Mouse (Mus musculus) embryonic facial prominence, embryonic 13.5 days (tissue): ENCODE data around the gene Diaph3. TPM values are rescaled to one million over a fixed set of nuclear protein-coding genes. Genes with fewer than 3 reads are reported as not detected.

Experiments used
- ATAC-seq: fragments of 200-750 bp; cut with Nextera tagmentation; 2 replicates; pipeline ENCODE4 v1.8.0; 2017; ENCODE audit warnings: low read depth; ENCODE audit not compliant: insufficient number of reproducible peaks, insufficient read depth, low FRiP score, low TSS enrichment
- H3K27ac ChIP-seq: fragments of 300-500 bp; sonication (generic); 2 replicates; pipeline ENCODE4 v1.5.1; 2015; ENCODE audit warnings: moderate library complexity, mild to moderate bottlenecking, inconsistent platforms
- H3K27me3 ChIP-seq: fragments of 300-500 bp; sonication (generic); 2 replicates; pipeline ENCODE4 v1.6.1; 2015; ENCODE audit warnings: mild to moderate bottlenecking, inconsistent platforms
- H3K36me3 ChIP-seq: fragments of 300-500 bp; sonication (generic); 2 replicates; pipeline ENCODE4 v1.6.1; 2015; ENCODE audit warnings: mild to moderate bottlenecking, inconsistent platforms
- H3K4me1 ChIP-seq: fragments of 300-500 bp; sonication (generic); 2 replicates; pipeline ENCODE4 v1.6.1; 2015; ENCODE audit warnings: inconsistent platforms
- H3K4me2 ChIP-seq: fragments of 300-500 bp; sonication (generic); 2 replicates; pipeline ENCODE4 v1.6.1; 2015; ENCODE audit warnings: moderate library complexity, mild to moderate bottlenecking, inconsistent platforms
- H3K4me3 ChIP-seq: fragments of 300-500 bp; sonication (generic); 2 replicates; pipeline ENCODE4 v1.5.1; 2015; ENCODE audit warnings: mild to moderate bottlenecking, inconsistent platforms
- H3K9ac ChIP-seq: fragments of 300-500 bp; sonication (generic); 2 replicates; pipeline ENCODE4 v1.6.1; 2015; ENCODE audit warnings: mild to moderate bottlenecking, inconsistent platforms
- H3K9me3 ChIP-seq: fragments of 300-500 bp; sonication (generic); 2 replicates; pipeline ENCODE4 v1.6.1; 2016; ENCODE audit warnings: inconsistent platforms
- WGBS: fragments of 180-500 bp; shearing (Covaris S2); methylation state at CpG from one replicate; pipeline ENCODE4 v1.1.7; 2015; ENCODE audit warnings: mixed read lengths; 5-methylcytosine and 5-hydroxymethylcytosine counted together
- polyA plus RNA-seq: library from polyadenylated mRNA; unstranded; fragments of >200 nt; fragmentation: Nextera tagmentation; extraction: Ambion mirVana; gene quantifications from 2 replicates; pipeline ENCODE4 v1.2.1, GENCODE M21; 2015

Diaph3 gene
- polyA plus RNA-seq, 1 experiment from 2014 or later, result 14.8 TPM

DNA sequence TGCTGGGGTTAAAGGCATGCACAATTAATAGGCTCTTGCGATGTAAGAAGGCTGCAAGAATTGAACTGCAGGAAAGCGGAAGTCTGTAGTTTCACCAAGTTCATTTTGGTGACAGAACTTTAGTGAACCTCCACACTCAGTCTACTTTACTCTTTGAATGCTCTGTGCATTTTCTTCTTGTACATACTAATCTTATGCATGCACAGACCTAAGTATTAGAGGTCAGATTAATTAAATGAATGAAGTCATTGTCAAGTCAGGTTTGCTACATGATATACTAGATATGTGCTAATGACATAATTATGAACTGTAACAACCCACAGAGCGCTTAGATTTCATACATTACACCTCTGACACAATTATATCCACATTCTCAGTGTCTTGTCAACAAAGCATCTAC, 462.0 kb downstream of the Diaph3 start:
- H3K27ac ChIP-seq, result no peak overlapping the region
- ATAC-seq, result no peak
- H3K36me3 ChIP-seq, result no peaks in the 10 kb centered on the region
- WGBS, result 91% methylated on average over 3 of the region's 3 CpGs
- no peaks in the 10 kb centered on the region for H3K4me1 ChIP-seq
- no peak overlapping the region for H3K4me3 ChIP-seq
- no peaks in the 10 kb centered on the region for H3K9me3 ChIP-seq
- H3K27me3 ChIP-seq, result no peaks in the 10 kb centered on the region
- H3K4me2 ChIP-seq, result no peak overlapping the region
- H3K9ac ChIP-seq, result no peak overlapping the region

DNA sequence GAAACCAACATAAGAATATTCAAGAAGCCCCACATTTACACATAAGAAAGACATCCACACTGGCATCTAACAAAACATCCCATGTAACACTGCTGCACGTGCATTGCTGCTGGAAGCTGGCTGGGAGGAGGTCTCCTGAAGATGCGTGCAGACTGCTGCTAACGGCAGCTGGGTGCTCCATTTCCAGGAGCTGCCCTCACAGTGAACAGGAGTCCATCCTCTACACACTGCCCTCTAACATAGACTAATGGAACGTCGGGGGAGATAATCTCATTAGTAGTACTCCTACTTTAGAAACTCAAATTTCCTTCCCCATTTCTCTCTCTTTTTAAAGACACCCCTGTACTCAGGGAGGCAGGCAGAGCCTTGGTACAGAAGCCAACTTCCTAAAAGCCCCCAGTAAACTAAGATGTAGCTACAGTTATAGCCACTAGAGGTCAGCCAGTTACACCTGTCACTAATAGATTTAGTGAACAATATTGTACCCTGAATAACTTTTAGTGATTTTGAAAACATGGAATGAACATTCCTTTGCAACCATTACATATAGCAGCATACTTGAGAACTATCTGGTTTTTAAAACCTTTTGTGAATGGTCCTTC, 462.8 kb downstream of the Diaph3 start:
- no peak for ATAC-seq
- no peak overlapping the region for H3K4me3 ChIP-seq
- no peak overlapping the region for H3K9ac ChIP-seq
- no peaks in the 10 kb centered on the region for H3K27me3 ChIP-seq
- H3K4me1 ChIP-seq, result no peaks in the 10 kb centered on the region
- 63% methylated on average over 5 of the region's 5 CpGs for WGBS
- no peaks in the 10 kb centered on the region for H3K9me3 ChIP-seq
- H3K4me2 ChIP-seq, result no peak overlapping the region
- H3K36me3 ChIP-seq, result no peaks in the 10 kb centered on the region
- H3K27ac ChIP-seq, result no peak overlapping the region

DNA sequence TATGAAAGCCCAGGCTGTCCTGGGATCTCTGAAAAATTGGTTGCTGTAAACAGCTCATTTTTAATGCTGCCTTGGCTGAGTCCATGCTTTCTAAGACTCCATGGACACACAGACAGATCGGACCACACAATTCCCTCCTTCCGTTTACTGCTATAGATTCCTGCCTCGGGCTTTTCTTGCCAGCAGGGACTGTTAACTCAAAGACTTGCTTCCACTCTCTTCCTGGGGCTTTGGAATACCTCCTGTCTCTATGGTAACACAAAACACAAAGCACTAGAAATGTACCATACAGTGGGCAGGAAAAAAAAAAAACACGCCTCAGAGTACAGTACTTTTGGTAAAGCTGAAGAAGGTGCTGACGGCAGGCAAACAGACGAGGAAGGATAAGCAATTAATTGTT, 464.0 kb downstream of the Diaph3 start:
- no peaks in the 10 kb centered on the region for H3K27me3 ChIP-seq
- no peak for ATAC-seq
- no peak overlapping the region for H3K4me3 ChIP-seq
- H3K36me3 ChIP-seq, result no peaks in the 10 kb centered on the region
- no peaks in the 10 kb centered on the region for H3K9me3 ChIP-seq
- WGBS, result 52% methylated on average over 6 of the region's 6 CpGs
- H3K4me1 ChIP-seq, result no peaks in the 10 kb centered on the region
- no peak overlapping the region for H3K27ac ChIP-seq
- no peak overlapping the region for H3K9ac ChIP-seq
- H3K4me2 ChIP-seq, result no peak overlapping the region

DNA sequence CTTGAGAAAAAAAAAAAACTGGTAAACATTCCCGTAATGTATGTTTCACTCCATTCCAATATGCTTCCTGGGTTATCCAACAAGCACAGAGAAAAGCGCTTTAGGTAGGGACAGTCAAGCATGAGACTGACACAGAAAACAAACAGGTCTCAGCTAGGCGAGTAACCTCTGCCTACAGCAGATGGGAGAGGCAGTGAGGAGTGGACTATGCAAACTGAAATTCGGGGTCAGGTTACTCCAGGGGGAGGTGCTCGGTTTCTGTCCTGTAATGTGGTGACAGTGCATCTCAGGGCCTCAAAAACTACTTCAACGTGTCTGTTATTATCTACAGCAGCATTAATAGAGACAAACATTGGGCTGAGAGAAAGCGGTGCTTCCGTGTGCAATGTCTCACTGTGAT, 465.7 kb downstream of the Diaph3 start:
- Histone ChIP-seq H3K27me3 (no peaks in the 10 kb centered on the region), H3K4me2 (no peak overlapping the region), H3K9me3 (no peaks in the 10 kb centered on the region), H3K4me3 (no peak overlapping the region), H3K4me1 (no peaks in the 10 kb centered on the region), H3K36me3 (no peaks in the 10 kb centered on the region), H3K9ac (no peak overlapping the region), H3K27ac (no peak overlapping the region)
- WGBS, result 48% methylated on average over 8 of the region's 8 CpGs
- no peak for ATAC-seq

DNA sequence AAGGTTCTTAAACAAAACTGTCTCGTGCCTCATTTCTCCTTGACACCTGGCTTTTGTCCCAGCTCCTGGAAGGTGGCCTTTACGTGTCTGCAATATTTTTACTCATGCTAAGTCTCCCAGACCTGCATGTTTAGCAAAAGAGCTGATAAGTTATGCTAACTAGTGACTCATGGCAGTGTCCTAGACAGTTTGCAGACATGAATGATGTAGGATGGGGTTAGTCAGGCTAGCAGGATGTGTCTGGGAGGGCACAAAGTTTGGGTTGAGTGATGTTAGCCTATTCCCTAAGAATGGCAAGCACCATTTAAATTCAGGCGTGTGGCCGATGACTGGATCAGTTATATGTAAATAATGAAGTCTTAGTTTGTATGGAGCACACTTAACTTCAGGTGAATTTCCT, 478.2 kb downstream of the Diaph3 start:
- Histone ChIP-seq H3K27me3 (no peaks in the 10 kb centered on the region), H3K36me3 (no peaks in the 10 kb centered on the region), H3K9me3 (no peaks in the 10 kb centered on the region), H3K9ac (no peak overlapping the region), H3K4me2 (no peak overlapping the region), H3K4me3 (no peak overlapping the region), H3K27ac (no peak overlapping the region), H3K4me1 (no peaks in the 10 kb centered on the region)
- no peak for ATAC-seq
- WGBS, result 85% methylated on average over 4 of the region's 4 CpGs

DNA sequence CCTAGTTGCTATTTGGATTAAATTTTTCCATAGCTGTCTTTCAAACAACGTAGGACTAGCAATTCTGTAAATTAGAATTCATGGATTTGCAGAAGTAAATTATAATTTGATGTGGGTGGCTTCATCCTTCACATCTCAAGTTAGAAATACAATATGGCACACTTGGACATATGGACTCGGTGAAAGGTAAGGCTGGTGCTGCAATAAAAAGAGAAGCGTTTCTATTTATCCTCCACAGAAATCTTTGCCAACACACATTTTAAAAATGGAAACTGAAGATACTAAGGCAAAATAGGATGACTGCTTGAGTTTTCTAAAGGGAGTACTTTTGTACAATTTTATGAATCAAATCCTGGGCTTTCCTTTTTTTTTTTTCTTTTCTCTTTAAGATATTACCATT, 480.5 kb downstream of the Diaph3 start:
- Histone ChIP-seq H3K9me3 (no peaks in the 10 kb centered on the region), H3K9ac (no peak overlapping the region), H3K4me3 (no peak overlapping the region), H3K36me3 (no peaks in the 10 kb centered on the region), H3K4me2 (no peak overlapping the region), H3K4me1 (0 out of 2 replicates have a peak, but pooled peaks cover 2% of the 10 kb centered on the region), H3K27ac (no peak overlapping the region), H3K27me3 (no peaks in the 10 kb centered on the region)
- WGBS, result 84% methylated on average over 3 of the region's 3 CpGs
- no peak for ATAC-seq

DNA sequence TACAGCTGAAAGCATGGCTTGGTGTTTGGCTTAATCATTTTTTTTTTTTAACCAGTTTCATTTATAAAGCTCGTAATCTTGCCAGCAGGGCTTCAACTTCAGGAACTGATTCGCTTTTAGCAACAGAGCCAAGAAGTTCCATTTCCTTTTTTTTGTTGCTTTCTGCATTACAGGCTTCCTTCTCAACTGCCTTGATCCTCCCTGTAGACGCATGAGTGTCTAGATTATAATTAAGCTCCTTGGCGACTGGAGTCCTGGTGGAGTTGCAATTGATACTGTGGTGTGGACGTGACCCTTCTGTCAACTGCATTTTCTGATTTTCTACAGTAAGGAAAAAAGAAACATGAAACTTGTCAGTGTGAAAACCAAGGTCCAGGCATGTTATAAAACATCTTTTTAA, 484.8 kb downstream of the Diaph3 start:
- H3K27ac ChIP-seq, result no peak overlapping the region
- H3K4me2 ChIP-seq, result no peak overlapping the region
- WGBS, result 58% methylated on average over 5 of the region's 5 CpGs
- H3K4me1 ChIP-seq, result 0 out of 2 replicates have a peak, but pooled peaks cover 2% of the 10 kb centered on the region
- H3K36me3 ChIP-seq, result no peaks in the 10 kb centered on the region
- no peak overlapping the region for H3K9ac ChIP-seq
- H3K4me3 ChIP-seq, result no peak overlapping the region
- ATAC-seq, result no peak
- H3K27me3 ChIP-seq, result no peaks in the 10 kb centered on the region
- no peaks in the 10 kb centered on the region for H3K9me3 ChIP-seq

DNA sequence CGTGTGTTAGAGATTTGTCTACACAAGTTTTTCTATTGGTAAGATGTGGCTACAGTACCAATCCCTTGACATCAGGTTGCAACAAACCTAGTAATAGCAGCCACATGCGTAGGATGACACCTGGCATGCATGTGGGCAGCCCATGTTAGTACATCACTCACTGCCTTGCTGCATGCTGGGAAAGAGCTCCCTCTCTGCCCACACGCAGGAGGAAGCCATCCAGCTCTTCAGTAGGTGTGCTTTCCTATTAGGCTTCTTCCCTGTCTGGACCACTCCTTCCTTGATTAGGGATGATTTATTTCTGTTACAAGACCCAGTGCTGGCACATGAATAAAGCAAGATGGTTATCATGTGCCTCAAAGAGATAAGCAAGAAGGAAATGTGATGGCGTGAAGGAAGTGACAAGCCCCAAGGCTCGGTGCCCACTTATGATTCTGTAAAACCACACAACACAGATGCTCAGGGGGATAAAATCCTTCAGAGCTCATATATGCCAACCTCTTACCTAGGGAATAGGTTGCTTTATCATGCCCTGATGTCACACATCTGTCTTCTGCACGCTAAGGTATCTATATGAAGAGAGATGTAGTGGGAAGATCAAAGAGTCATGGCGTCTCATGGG, 494.4 kb downstream of the Diaph3 start:
- Histone ChIP-seq H3K27ac (no peak overlapping the region), H3K9me3 (no peaks in the 10 kb centered on the region), H3K9ac (no peak overlapping the region), H3K4me1 (no peaks in the 10 kb centered on the region), H3K4me2 (no peak overlapping the region), H3K4me3 (no peak overlapping the region), H3K27me3 (no peaks in the 10 kb centered on the region), H3K36me3 (no peaks in the 10 kb centered on the region)
- ATAC-seq, result no peak
- WGBS, result 85% methylated on average over 7 of the region's 7 CpGs

DNA sequence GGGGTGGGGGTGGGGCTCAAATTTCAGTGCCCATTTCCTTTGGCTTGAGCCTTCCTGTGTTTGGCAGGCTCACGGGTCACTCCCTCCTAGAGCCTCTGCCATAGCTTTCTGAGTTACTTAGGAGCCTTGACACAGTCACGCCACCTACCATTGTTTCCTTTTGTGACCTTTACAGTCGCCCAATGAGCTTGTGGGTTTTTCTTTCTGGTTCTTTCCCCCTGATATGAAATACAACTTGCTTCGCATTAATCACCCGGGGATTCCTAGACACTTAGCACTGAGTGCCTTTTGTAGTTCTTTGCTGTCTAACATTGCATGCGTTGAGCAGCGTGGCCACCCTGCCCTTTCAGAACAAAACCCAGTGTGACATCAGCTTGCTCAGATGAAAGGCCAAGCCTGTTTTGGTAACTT, 498.2 kb downstream of the Diaph3 start:
- no peaks in the 10 kb centered on the region for H3K27me3 ChIP-seq
- H3K9ac ChIP-seq, result no peak overlapping the region
- whole genome bisulfite sequencing, result 81% methylated on average over 7 of the region's 7 CpGs
- H3K9me3 ChIP-seq, result no peaks in the 10 kb centered on the region
- H3K4me2 ChIP-seq, result no peak overlapping the region
- no peak overlapping the region for H3K4me3 ChIP-seq
- no peak overlapping the region for H3K27ac ChIP-seq
- H3K4me1 ChIP-seq, result no peaks in the 10 kb centered on the region
- ATAC-seq, result no peak
- H3K36me3 ChIP-seq, result no peaks in the 10 kb centered on the region

DNA sequence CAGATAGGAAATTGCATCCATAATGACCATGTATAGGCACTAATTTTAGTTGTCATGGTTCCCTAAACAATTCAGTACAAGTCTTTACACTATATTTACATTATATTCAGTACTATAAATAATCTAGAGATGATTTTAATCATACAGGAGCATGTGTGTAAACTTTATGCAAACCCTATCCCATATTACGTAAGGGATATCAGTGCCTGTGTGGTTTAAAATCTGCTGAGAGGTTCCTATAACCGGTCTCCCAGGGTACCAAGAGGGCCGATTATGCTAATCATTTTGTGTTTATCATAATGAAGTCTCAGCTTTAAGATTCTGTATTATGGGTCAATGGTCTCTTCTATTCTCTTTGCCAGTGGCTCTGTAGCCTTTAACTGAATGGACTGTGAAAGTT, 499.2 kb downstream of the Diaph3 start:
- no peak overlapping the region for H3K9ac ChIP-seq
- no peak overlapping the region for H3K4me2 ChIP-seq
- no peak for ATAC-seq
- H3K36me3 ChIP-seq, result no peaks in the 10 kb centered on the region
- no peaks in the 10 kb centered on the region for H3K9me3 ChIP-seq
- H3K27me3 ChIP-seq, result no peaks in the 10 kb centered on the region
- no peaks in the 10 kb centered on the region for H3K4me1 ChIP-seq
- no peak overlapping the region for H3K27ac ChIP-seq
- no peak overlapping the region for H3K4me3 ChIP-seq
- WGBS, result 91% methylated on average over 3 of the region's 3 CpGs

DNA sequence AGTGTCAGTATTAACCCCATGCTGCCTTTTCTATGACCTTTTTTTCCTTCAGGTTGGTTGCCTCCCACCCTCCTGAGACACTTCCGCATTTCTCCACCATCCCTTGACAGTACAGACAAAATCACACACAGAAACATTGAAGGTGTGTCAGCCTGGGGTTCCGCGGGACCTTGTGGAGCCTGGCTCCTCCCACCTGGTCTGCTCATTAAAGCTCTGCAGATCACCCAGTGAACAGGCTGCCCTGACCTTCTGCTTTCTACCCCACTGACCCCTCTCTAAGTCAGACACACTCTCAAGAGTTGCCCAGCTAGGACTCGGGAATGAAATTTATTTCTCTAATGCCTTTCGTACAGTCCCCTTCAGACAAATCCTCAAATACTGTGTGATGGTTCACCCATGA, 500.9 kb downstream of the Diaph3 start:
- H3K4me1 ChIP-seq, result no peaks in the 10 kb centered on the region
- ATAC-seq, result no peak
- no peaks in the 10 kb centered on the region for H3K27me3 ChIP-seq
- H3K4me2 ChIP-seq, result no peak overlapping the region
- no peak overlapping the region for H3K9ac ChIP-seq
- no peak overlapping the region for H3K4me3 ChIP-seq
- no peaks in the 10 kb centered on the region for H3K36me3 ChIP-seq
- WGBS, result 67% methylated on average over 5 of the region's 5 CpGs
- no peaks in the 10 kb centered on the region for H3K9me3 ChIP-seq
- H3K27ac ChIP-seq, result no peak overlapping the region

DNA sequence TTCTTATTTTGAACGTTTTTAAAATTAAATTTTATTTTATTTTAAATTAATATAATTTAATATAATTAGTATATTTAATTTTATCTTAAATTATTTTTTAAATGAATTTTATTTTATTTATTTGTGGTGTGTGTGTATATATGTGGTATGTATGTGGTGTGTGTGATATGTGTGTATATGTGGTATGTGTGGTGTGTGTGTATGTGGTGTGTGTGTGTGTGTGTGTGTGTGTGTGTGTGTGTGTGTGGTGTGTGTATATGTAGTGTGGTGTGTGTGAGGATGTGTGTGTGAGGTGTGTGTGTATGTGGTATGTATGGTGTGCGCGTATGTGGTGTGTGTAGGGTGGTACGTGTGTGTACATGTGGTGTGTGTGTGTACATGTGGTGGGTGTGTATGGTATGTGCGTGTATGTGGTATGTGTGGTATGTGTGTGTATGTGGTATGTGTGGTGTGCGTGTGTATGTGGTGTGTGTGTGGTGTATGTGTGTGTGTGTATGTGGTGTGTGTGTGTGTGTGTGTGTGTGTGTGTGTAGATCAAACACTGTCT, 505.4 kb downstream of the Diaph3 start:
- H3K4me1 ChIP-seq, result no peaks in the 10 kb centered on the region
- 20% methylated on average over 6 of the region's 6 CpGs for WGBS
- no peak; the same call in 1 of the 2 replicates for ATAC-seq
- H3K27me3 ChIP-seq, result no peaks in the 10 kb centered on the region
- no peaks in the 10 kb centered on the region for H3K9me3 ChIP-seq
- no peak overlapping the region for H3K4me2 ChIP-seq
- H3K9ac ChIP-seq, result no peak overlapping the region
- H3K4me3 ChIP-seq, result no peak overlapping the region
- H3K36me3 ChIP-seq, result no peaks in the 10 kb centered on the region
- no peak overlapping the region for H3K27ac ChIP-seq
